8 mouse cellular contexts compared by ENCODE assay signal in genomic region chr10:70963599-70964193, GRCm38 (mm10).
DNase-seq lines count a peak whose midpoint lies in the region.

No protein-coding gene starts in this region.

- DNase-seq in gastrocnemius, adult 18-20 months (ENCODE audit: low spot score), result peak; percentile 64
- no peak for DNase-seq in gastrocnemius, postnatal 4 days (ENCODE audit: low spot score in 2 of 2)
- DNase-seq in ovary, postnatal 14 days (ENCODE audit: low spot score), result peak; percentile 43
- DNase-seq in ovary, postnatal 10 days (ENCODE audit: low spot score), result no peak
- DNase-seq in c-Kit-positive CD71-positive TER-119-positive erythroid progenitor cells, embryonic 14.5 days (ENCODE audit: low spot score), result peak; percentile 31
- DNase-seq in kidney, postnatal 10 days, result peak; percentile 43
- peak; percentile 44 for DNase-seq in skeletal muscle tissue, adult 2 months (ENCODE audit: low read depth, low spot score)
- no peak for DNase-seq in right cerebral cortex, postnatal 36 days (ENCODE audit: low spot score in 2 of 2)

Comparison
In these comparisons a context has a peak if more than half of its experiments do, and no peak if none do; other contexts are left out.
1. DNase-seq: peak in gastrocnemius, adult 18-20 months (single experiment), ovary, postnatal 14 days (single experiment), c-Kit-positive CD71-positive TER-119-positive erythroid progenitor cells, embryonic 14.5 days (single experiment), kidney, postnatal 10 days (single experiment) and skeletal muscle tissue, adult 2 months (single experiment); none in gastrocnemius, postnatal 4 days (0 of 2), ovary, postnatal 10 days (single experiment) and right cerebral cortex, postnatal 36 days (0 of 2).